Mouse (Mus musculus) kidney, postnatal 10 days (tissue): ENCODE data around the gene Ttc3.
"Not testable (repeated sequence)": the region's sequence is repeated elsewhere in the genome, so short reads cannot be mapped to it uniquely, and the experiment has no call there.

Source experiments
- DNase-seq: peaks from one replicate; pipeline ENCODE4 v3.0.0; 2021; ENCODE audit warnings: mixed read lengths

Ttc3 gene

DNA sequence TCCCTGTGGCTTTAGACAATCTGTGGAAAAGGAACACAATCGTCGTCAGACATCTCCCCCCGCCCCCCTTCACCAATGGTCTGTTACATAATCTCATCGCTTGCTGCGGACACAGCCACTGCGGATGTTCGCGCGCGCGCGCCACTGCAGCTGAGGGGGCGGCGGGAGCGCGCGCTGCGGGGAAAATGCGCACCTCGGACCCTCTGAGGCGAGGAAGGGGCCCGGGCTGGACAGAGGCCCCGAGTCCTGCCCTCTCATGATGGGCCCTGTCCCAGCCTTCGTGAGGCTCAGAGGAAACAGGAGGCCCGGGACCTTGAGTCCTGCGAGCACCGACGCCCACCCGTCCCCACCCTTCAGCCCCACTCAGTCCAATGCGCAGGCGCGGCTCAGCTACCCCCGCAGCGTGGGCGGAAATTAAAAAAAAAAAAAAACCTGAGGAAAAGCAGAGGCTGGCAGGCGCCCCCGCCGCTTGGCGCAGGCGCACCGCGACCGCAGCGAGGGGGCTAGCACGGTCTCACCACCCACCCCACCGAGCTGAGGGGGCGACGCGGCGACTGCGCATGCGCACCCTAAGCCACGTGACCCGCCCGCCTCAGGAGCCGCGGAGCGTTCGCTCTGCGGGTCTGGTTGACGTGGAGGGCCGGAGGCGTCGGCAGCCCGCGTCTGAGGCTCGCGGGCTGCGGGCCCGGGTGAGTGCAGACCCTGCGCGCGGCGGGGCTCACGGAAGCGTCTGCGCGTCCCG is at the start of gene Ttc3:
TSS of gene Ttc3 (plus strand) at position 446 of the 742 bp plus-strand sequence.
- DNase-seq = peak; percentile 97

DNA sequence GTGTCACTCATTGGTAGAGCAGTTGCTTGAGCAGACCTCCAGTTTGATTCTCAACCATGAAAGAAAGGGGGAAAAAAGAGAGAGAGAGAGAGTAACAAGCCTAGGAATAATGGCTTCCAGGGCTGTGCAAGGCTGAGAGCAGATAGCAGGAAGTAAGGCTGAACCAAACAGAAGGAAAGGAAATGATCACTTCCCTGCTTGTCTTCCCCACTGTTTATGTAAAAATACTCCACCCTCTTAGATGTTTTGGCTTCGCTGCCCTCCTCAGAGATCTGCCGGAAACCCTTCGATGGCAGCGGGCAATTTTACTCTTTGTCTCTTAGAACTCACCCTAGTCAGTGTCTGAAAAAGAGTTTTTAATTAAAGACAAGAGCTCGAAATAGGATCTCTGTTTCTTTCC is 46.7 kb upstream of the Ttc3 start:
- no peak for DNase-seq

DNA sequence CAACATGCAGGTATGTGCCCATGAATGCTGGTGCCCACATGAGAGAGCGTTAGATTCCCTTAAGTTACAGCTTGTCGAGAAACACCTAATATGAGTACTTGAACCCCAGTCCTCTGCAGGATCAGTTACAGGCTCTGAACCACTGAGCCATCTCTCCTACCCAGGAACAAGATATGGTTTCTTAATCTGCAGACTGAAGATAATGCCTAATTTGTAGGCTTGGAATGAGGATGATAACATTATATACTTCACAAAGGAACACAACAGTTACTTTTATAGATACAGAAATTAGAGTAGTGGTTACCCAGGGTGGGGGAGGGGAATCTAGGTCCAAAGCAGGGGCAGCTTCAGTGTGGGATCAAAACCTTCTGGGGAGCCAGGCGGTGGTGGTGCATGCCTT is 44.4 kb upstream of the Ttc3 start:
- no peak for DNase-seq

DNA sequence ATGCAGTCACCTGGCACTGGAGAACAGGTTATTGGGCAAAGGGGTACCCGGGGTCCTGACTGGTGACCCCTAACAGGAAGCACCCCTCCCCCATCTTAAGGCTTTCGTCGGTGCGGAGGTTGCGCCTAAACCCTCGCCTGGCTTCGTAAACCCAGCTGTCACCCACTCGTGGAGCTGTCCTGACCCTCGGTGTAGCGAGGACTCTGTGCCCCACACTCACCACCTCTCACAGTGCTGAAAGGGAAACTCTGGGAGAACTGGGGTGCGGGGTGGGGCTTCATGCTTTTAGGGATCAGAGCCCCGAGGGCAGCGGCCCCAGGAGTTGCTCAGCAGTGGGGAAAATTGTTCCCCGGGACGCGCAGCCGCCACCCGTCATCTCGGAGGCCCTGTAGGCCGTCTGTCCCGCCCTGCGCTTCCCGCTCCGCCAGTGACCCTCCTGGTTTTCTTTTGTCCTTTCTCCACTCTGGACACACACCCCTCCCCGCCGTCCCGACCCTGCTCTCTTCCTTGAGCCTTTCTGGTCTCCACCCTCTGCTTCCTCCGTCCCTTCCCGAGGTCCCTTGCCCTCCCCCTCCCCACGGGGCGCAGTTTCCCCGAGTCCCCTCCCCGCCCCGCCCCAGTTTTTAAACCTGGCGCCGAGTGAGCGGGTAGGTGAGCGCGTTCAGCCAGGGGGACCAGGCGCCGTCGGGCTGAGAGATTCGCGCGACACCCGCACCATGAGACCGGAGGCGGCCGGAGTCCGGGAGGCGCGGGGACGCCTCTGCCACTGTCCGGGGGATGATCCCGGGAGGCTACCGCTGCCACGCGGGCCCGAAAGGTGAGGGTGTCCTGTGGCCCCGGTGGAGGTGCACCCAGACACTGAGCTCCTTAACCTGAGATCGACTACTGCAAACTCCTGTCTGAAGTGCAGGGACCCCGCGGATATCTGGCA is 42.4 kb upstream of the Ttc3 start, which contains the start of gene Ripply3:
TSS of gene Ripply3 (plus strand) at position 640 of the 931 bp plus-strand sequence.
- peak; percentile 83 for DNase-seq

DNA sequence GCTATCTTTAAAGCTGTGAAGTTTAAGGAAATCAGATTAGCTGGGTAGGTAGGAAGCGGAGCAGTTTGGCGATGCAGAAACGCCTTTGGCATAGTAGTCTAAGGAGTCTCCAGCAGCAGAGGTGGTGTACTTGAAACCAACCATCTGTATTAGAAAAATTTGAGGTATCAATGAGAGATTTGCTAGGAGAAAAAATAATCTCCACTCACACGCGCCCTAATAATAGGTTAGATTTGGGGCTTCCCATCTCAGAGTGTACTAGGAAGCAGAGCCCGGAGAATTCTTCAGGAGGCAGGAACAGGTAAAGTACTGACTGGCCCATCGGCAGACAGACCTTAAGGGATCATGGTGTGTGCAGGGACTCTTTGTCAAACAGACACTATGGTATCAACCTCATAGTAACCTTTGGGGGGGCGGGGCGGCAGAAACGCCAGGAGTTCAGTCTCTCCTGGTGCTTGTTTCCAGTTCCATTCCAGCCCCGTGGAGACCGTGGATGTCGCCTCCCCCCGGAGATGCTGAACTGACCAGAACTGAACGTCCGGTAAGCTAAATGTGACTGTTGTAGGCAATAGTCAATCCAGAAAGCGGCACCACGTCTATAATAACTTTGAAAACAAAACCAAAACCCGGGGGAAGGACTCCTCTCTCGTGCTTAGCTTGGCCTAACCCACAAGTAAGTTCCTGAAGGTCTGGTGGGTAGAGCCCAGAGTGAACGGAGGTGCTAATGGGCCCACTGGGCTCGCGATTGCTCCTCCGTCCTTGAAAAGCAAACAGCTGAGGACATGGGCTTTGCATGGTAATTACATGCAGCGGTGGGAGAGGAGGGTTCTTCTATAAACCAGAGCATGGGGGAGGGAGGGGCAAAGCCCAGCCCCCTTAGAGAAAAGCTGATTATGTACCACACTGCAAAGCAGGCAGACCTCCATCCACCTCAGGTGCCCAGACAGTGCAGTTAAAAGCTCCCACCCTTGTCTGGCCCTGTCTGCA is 41.2 kb upstream of the Ttc3 start:
- peak; percentile 41 for DNase-seq

DNA sequence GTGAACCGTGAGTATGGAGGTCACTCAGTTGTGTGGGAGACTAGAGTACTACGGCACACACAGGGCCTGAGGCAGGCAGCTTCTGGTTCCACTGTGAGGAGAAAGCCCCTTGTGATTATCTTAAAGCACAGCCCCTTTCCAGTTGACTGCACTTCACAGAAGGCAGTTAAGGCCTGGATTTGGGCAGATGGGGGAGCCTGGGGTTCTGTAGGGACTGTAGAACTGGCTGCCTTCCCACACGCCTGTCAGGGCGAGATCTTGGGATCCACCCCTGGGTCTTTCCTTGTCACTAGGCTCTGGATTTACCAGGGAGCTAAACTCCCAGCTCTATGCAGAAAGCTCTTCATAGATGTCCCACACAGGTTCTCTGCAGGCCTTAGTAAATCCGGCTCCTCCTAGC is 40.0 kb upstream of the Ttc3 start:
- DNase-seq = no peak

DNA sequence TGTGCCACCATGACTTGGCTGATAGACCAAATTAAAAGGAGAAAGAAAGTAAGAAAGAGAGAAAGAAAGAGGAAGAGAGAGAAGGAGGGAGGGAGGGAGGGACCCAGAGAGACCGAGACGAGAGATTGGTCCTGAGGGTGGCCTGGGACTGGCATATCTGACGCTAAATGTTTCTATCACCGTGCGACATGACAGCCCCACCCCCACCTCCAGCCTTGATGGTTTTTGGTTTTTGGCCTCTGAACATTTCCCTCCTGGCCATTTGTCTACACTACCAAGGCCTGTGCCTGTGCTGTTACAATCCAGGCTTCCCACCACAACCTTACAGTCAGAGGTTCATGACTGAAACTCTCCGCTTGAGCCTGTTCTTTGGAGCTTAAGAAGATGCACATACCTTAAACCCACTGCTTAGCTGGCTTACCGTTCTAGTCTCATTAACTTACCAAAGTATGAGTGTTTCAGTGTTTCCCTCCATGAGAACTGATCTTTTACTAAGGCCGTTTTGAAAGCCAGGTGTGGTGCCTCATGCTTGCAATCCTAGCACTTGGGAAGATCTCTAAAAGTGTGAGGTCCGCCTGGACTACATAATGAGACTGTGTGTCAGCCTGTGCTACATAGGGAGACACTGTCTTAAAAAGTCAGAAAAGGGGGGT is 39.1 kb upstream of the Ttc3 start:
- no peak for DNase-seq

DNA sequence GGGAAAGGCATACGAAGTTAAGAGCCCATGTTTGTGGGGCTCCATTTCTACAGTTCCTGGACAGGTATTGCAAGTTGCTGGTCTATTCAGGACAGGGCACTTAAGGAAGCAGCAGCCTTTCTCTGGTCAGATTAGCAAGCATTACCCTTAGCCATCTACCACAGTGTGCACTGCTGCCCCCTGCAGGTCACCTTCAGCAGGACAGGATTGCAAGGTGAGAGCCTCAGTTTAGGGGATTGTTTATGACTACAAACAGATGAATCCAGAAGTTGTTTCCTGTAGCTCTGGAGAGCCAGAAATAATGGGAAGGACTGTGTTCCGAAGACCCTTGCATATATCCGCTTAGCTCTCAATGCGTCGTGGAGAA is 38.5 kb upstream of the Ttc3 start:
- DNase-seq = peak; percentile 81

DNA sequence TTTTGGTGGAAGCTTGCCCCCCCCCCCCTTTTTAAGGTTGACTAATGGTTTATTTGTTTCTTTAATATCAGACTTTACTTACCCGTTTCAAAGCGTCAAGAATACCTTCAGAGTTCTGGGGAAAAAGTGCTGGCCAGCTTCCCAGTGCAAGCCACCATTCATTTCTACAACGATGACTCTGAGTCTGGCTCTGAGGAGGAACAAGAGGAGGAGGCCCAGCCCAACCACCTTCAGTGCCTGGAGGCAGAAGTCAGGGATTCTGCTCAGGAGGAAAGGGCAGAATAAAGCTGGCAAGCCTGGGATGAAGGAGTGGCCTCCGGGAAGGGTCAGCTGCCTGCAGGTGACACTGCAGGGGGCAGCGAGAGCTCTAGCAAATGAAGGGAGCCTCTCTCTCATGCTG is 34.8 kb upstream of the Ttc3 start:
- no peak for DNase-seq

DNA sequence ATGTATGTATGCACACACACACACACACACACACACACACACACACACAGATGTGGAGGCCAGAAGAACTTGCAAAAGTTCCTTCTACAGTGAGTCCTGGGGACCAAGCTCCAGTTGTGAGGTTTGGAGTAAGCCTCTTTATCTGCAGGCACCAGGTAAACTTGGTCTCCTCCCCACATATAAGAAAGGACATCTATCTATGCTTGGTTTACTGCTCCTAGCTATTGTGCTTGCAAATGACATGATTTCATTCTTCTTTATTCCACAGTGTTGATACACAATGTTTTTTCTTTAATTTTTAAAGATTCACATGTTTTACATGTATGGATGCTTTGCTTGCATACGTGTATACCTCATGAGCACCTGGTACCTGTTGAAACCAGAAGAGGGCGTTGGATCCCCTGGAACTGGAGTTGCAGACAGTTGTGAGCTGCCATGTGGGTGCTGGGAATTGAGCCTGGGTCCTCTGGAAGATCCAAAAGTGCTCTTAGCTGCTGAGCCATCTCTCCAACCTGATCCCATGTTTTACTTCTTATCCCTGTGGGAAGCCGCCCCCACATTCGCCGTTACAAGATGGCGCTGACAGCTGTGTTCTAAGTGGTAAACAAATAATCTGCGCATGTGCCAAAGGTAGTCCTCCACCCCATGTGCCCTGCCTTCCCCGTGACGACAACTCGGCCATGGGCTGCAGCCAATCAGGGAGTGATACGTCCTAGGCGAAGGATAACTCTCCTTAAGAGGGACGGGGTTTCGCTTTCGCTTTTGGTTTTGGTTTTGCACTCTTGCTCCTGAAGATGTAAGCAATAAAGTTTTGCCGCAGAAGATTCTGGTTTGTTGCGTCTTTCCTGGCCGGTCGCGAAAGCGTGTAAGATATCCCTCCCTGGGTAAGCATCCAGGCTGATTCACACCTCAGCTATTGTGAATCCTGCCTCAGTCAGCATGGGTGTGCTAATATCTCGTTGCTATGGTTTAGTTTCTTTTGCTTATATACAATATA is 31.0 kb upstream of the Ttc3 start:
- DNase-seq = not testable (repeated sequence)

DNA sequence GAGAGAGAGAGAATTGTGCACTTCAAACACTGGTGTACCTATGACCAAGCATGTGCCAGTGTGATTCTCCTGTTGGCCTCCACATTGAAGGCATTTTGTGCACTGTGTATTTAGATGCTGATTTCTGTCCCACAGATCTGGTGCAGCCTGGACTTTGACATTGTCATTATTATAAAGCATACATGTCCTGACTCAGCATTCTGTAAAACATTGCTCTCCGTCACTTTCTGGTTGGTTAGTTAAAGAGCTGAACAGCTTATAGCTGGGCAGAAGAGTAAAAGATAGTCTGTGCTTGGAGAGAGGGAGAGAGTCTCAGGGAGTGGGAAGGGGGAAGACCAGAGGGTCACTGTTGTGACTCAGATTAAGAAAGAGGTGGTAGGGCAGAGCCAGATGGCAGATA is 24.7 kb upstream of the Ttc3 start:
- DNase-seq = no peak

DNA sequence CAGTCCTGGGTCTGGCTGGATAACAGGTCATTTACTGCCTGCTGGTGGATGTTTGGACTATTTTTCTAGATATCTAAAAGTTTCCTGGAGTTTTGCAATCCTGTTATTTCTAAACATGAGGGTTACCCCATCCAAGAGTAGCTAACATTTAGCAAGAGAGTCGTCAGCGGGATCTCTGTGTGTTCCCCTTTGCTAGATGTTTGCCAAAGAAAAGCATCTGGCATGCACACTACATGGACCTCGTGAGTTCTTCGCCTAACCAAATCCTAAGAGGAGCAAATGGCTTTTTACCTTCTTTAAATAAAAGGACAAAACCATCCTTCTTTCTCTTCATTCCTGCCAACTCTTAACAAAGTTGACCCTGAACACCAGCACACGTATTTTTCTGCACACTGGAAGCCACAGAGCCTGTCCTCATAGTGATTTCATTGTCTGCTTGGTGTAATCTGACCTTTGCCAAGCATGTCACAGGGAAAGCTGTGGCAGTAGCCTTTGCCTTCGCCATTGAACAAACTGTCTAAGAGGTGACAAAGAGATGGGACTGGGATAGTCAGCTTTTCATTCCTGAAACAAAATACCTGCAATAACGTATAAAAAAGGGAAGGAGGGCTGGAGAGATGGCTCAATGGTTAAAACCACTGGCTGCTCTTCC is 23.2 kb upstream of the Ttc3 start:
- no peak for DNase-seq

DNA sequence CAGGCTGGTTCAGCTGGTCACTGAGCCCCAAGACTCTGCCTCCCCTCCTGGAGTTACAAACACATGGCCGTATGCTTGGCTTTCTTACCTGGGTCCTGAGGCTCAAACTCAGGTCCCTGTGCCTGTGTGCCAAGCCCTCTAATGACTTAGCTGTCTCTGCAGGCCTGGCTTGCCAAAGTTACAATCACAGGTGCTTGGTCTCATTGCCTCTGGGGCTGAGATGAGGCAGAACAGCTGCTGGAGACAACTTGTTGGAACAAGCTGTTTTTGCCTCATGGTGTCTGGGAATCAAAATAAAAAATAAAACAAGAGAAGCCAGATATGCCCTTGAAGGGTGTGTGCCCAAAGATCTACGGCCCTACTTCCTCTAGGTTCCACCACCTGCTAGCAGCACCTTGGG is 21.6 kb upstream of the Ttc3 start:
- DNase-seq = no peak

DNA sequence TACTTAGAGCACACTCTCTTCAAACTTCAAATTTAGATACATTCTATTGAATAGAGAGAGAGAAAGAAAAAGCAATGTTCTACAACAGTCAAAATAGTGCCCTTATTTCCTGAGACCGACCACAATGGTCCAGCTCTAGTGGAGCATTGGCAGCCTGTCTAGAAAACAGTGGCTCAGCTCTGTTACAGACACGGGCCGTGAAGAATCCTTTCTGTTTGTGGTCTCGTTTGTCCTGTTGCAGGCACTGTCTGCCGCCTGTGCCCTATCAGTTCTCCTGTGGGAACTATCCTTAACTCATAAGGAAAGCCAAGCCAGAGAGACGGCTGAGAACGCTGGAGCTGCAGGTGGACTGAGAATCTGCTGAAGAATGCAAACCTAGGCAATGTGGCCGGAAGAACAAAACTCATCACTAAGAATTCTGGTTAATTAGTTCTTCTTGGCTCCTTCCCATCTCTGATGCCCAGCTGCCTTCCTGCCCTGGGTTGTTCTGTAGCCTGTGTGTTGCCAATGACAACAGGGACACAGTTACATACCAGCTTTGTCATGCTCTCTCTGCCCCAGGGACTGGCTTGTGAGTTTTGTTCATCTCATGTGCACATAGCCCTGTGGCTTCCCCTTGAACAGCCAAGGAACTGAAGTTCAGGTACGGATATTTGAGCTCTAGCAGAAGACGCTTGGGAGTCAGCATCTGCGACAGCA is 20.7 kb upstream of the Ttc3 start:
- DNase-seq = no peak

DNA sequence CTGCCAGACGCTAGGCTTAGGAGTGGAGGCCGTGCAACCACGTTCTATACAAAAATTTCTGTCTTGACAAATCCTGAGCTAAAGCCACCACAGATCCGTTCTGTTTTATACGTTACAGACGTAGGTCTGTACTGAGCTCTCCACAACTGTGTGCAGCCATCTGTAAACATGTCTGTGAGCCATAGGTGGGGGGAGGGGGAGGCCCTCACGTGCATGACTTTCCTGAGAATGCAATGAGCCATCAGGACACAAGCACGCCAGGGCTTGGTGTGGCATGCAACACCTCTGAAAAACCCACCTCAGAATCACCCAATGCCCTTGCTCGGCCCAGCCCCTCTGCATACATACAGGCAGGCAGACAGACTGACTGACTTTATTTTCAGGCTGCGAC is 20.1 kb upstream of the Ttc3 start:
- DNase-seq = peak; percentile 21

DNA sequence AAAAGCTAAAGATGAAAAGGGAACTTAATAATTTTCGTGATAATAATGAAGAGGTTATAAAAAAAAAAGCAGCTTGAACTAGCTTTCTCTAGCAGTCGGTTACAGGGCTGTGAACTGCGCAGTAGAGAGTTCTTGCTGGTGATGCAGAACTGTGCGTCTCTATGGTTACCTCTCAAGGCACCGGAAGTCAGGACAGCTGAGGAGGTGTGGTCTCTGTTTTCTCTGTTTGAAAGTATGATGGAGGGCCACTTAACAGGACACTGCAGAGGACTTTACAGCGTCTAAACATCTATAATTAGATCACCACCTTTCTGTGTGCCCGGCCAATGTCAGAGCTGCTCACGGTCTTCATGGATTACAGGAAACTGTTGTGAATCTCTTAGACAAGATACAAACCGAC is 16.0 kb upstream of the Ttc3 start:
- peak; percentile 28 for DNase-seq

DNA sequence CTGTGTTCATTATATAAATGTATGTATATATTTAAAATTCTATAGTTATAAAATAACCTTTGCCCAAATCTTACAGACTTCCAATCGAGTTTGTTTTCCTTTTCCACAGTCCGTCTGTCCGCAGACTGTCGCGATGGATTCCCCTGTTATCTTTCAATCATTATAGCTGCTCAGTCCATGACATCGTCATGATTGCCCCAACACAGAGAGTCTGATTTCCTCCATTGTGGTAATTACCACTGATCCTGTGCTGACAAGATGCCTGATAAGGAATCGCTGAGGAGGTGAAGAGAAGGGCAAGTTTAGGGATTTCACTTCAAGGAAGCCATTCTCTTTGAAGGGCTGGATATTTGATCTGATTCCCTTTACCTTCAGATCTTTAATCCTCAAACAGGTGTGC is 14.4 kb upstream of the Ttc3 start:
- DNase-seq = no peak

DNA sequence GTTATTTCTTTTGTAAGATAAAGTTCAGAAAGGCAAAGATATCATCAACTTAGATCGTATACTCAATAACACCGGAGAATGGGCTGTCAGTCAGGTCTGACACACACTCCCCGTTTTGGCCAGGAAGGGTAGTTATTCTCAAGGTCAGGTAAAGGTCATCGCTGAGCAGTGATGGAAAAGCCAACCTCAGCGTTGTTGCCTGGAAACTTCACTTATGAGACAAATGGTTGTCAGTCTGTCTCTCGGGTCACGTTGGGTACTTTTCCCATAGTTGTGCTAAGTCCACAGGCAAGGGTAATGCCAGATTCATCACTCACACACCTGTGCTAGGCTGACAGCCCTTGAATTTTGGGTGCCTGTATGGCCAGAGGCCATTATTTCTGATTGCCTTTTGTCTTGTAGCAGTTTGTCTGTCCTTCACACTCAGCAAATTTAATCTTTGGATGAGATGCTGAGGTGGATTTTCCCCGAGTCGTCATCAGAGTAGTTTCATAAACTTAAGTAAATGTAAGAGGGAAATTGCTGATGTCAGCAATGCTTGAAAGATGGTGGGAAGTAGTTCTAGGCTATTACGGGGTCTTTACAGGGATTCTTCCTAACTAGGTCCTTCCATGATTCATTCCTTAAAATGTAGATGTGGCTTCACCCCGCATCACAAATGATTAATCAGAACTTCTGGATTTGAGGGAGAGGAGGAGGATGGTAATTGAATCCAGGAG is 13.5 kb upstream of the Ttc3 start:
- no peak for DNase-seq

DNA sequence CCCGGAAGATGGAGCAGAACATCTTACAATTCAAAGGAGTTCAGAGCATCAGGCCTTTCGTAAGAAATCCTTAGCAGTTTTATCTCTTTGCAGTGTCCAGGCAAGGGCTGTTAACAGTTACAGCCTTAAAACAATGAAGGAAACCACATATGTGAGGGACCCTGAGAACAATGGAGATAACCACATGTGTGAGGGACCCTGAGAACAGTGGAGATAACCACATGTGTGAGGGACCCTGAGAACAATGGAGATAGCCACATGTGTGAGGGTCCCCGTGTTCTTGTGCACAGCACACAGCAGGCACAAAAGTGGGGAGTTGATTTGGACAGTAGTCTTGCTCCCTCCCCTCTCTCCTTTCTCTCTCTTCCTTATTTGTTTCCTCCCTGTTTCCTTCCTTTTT is 12.3 kb upstream of the Ttc3 start:
- no peak for DNase-seq
